Mouse (Mus musculus) T-cell, adult 2 months (primary cell): ENCODE results near the gene Pnmal1.
A peak's percentile ranks its signal among the peaks of the same experiment; 100 is the strongest.

ENCODE experiments used
- DNase-seq: peaks from one replicate; pipeline ENCODE4 v3.0.0; 2022; ENCODE audit warnings: low spot score

The Pnmal1 gene

DNA sequence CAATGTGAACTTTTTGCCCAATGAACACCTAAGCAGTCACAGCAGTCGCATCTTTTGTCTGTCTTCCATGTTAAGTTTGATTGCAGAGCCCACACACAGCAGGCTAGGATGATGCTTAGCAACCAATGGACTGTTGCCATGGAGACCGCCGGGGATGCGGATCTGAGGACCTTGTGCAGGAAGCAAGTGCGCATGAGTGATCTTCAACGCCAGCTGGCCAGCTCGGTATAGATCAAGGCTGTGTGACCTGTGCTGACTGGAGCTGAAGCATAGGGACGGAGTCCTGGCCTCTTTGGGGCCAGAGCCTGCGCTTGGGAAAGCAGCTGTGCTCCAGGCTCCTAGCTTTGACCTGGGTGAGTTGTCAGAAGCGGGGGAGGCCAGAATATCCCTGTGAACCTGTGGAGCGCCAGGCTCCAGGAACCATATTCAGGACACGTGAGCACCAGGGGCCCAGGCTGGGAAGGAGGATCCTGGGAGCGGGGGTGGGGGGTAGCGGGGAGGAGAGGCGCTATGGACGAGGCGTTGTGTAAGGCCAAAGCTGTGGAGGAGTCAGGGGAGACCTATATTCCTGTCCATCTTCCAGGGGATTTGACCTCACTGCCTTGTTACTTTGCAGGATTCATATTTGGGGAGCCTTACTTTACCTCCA, at the start of gene Pnmal1:
TSS of gene Pnmal1 (plus strand) at position 141 of the 649 bp plus-strand sequence.
- DNase-seq: no peak

DNA sequence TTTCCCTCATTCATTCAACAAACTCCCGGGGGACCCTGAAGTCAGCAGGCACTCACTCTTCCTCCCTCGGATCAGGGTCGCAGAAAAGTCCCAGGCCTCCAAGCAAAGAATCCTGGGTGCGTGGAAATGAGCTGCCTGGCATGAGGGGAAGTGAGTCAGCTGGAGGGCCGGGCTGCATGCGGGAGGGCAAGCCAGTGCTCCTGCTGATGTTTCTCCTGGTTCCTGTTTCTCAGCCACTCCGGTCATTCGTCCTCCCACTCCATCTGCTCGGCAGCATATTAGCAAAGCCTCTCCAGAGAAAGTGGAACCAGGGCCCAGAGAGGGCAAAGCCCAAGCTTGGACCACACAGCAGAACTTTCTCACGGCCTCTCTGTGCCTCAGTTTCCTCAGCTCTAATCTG, 49.6 kb upstream of the Pnmal1 start:
- DNase-seq: no peak

DNA sequence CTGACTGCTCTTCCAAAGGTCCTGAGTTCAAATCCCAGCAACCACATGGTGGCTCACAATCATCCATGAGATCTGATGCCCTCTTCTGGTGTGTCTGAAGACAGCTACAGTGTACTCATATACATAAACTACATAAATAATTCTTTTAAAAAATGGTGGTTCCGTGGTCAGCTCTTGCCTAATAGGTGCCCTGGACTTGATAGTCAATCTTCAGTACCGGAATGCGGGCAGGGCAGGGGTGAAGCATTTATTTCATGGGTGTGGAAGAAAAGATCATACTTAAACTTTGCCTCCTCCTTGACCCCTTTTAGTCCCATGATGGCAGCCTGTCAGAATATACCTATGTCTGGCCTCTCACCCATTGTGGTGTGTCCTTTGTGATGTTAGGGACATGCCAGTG, 47.6 kb upstream of the Pnmal1 start:
- DNase-seq: no peak

DNA sequence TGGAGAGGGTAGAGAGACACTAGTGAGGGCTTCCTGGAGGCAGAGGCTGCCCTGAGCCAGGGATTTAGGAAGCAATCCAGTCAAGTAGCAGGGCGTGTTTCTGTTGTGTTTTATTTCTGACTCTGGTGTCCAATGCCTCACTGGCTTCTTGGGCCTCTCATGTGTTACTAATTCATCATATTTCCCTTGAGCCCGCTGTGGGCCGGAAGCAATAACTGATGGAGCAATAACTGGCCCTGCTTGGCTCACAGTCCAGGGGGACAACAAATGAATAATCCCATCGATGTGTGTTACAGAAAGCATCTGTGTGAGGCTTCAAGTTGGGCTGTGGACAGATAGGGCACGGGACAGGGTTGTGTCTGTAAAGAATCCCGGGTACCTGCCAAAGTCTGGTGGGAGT, 47.1 kb upstream of the Pnmal1 start:
- DNase-seq: no peak

DNA sequence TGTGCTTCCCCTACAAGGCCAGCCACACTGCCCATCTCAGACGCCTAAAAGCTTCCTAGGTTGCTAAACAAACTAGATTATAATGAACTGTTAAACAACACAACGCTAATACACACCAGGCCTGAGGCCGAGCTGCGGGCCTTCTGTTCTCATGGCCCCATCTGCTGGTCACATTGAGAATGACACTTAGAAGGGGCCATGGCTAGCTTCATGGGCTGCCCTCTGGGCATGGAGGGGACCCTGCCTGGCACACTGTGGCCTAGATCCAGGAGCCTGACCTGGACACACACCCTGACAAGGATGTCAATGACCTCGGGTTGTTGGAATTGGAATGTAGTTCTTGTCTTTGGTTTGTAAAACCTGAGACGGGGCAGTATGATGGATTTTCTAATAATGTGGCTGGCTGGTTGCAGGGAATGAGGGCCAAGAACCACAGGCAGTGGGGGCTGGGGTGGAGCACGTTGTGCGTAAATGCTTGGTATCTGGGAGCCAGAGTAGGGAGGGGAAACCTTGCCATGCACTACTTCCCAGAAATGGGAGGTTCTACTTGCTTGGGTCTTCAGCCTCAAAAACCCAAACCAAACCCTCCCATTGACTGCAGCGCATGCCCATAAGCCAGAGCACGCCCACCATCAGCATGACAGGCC, 45.5 kb upstream of the Pnmal1 start:
- DNase-seq: peak; percentile 65

DNA sequence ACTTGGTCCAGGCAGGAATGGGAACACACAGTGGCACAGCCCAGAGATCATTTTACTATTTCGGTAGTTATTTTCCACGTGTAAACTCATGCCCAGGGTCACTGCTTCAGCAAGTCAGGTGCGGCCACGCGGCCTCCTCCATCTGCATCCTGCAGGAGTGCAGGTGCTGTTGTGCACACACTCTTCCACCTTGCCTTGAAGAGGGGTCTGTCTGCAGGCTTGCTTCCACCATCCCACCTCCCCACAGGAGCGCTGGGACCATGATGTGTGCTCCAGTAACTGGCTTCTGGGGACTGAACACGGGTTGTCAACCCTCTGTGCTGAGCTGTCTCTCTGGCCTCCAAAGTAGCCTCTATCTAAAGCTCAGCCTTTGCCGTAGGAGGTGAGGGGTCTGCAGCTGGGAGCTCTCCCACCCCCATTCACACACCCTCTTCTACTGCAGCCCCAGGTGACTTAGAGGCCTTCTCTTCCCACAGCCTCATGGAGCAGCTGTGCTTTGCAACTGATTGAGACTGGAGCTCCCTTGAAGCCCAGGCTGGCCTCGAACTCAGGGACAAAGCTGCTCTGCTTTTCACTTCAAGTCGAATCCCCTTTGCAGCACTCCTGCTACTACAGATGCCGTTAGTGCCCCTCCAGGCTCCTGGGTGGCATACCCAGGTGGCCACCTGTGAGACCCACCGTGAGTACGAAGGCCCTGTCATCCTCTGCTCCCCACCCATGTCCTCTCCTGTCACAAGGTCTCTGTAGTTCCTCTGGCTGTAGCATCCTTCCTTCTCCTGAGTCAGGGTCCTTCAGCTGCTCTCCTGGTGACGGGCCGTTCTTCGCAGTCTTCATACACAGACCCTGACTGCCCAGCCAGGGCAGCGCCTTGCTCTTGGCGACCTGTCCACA, 44.8 kb upstream of the Pnmal1 start:
- DNase-seq: no peak

DNA sequence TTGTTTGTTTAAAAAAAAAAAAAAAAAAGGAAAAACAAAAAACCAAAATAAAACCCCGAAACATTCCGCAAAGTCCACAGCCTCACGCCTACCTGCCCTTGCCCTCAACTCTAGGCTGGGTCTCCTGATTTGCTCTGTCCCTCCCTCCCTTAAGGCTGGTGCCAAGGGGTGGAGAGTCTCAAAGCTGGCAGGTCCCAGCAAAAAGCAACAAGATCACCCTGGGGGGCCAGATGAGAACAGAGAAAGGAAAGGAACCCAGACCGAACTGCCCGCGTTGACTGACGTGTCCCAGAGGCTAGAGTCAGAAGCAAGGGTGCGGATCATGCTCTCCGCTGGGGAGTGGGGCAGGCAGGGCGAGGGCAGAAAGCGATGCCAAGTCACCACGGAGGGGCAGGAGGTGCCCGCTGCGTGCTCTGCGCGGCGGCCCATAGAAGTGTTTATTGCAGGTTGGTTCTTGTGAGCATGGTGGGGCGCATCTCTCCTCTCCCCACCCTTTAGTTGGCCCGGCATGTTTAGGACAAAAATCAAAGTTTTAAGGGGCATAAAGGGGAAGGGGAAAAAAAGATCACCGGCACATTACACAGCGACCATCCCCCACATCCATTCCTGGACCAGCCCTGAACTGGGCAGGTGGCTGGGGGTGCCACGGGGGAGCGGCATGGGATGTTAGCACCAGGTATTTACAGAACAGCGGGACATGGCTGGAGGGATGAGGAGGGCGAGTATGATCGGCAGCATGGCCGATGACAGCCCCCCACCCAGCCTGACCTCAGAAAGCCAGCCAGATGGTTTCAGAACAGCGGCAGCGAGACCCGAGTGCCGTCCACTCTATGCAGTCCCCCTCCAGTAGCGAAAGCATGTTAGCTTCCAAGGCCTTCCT, 43.8 kb upstream of the Pnmal1 start:
- DNase-seq: no peak

DNA sequence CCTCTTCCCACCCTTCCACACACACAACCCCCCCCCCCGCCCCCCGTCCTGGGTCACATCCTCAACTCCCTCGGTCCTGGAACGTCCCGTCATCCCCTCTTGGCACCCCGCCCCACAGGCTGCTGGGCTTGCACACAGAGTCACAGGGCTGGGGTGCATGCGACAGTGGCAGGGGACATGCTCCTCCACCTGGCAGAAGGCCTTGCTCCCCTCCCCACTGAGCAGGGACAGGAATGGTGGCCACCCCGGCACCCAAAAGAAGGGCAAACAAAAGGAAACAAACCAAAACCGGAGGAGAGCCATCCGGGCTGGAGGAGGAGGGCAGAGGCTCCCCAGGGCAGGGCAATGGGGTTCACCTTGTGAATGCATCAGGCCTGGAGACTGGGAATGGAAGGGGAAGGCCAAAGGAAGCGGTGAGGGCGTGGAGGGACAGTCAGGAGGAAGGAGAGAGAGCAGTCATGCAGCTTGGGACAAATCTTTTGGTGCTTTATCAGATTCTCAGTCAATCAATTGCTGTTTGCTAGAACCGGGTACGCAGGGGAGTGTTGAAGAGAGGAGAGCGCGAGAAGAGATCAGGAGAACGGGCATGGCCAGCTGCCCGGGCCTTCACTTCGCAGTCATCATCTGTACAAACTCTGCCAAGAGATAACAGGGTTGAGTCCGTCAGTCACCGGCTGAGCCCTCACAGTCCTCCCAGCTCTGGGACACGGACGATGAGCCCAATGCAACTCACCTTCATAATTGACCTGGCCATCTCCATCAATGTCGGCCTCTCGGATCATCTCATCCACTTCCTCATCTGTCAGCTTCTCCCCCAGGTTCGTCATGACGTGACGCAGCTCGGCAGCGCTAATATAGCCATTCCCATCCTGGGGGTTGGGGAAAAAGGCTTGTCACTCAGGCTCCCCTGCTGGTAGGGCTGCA, 42.9 kb upstream of the Pnmal1 start:
- DNase-seq: no peak

DNA sequence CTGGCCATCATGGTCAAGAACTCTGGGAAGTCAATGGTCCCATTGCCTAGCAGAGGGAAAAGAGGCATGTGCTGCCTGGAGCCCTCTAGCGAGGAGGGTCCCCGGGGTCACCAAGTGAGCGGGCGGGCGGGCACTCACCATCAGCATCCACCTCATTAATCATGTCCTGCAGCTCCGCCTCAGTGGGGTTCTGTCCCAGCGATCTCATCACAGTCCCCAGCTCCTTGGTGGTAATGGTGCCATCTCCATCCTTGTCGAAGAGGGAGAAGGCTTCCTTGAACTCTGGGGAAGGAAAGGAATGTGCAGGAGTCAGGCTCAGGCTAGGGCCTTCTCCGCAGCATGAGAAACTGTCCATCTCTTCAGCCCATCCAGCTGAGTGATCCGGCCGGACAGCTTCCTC, 42.0 kb upstream of the Pnmal1 start:
- no peak for DNase-seq

DNA sequence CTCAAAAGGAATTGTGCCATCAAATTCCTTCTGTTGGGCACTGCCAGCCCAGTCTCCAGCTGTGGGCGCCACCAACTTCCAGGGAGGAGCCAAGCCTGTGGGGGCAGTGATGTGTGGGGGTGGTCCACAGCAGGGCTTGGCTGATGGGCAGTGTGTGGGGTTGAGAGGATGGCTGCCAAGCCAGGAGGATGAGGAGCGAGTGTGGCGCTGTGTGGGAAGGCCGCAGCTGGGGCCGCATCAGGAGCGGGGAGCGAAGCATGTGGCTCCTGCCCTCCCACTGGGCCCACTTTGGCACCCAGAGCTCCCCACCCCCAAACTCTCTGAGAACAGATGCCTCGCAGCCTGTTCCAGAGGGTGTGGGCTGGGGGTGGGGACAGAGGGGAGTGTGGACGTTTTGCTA, 41.5 kb upstream of the Pnmal1 start:
- DNase-seq: no peak

DNA sequence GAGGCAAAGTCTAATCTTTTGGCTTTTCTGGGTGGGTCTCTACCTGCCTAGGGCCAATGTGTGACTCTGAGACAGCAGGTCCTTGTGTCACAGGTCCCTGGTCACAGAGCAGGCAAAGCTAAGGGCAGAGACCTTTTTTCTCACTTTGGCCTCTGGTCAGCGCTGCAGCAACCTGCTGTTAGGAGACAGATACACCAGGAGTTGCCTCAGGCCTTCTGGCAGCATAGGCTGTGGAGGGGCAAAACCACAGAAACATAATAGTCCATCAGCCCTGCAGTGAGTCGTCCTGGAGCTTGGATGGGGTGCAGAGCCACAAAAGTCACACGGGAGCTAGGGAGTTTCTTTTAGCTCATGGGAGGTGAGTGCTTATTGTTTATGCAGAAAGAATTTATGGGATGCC, 40.8 kb upstream of the Pnmal1 start:
- DNase-seq: no peak

DNA sequence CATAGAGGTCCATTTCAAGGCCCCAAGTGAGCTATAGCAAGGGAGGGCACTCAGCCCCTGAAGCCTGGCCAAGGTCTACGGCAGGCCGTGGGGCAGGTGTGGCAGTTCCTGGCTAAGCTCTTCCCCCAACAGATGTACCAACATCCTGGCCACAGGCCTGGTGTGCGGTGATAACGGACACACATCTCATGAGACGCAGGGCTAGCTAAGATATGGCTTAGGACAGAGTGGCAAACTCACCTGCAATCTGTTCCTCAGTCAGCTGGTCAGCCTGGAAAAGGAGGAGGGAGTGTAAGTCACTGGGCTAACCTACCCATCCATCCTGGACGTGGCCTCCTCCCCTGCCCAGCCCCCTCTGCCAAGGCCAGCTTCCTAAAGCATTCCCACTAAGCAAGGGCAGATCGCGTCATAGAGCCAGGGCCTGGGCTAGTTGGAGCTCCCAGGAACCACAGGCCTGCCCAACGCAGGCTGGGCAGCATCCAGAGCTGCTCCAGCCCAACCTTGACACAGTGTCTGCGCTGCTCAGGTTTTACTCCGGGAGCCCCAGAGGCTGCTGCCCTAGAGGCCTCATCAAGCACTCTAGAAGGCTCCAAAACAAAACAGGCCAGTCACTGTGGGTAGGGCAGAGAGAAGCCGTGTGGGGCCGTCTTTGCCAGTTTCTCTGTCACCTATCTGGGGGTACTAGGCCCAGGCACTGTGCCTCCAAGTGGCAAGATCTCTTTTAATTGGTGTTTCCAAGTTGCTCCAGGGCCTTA, 39.9 kb upstream of the Pnmal1 start:
- DNase-seq: no peak

DNA sequence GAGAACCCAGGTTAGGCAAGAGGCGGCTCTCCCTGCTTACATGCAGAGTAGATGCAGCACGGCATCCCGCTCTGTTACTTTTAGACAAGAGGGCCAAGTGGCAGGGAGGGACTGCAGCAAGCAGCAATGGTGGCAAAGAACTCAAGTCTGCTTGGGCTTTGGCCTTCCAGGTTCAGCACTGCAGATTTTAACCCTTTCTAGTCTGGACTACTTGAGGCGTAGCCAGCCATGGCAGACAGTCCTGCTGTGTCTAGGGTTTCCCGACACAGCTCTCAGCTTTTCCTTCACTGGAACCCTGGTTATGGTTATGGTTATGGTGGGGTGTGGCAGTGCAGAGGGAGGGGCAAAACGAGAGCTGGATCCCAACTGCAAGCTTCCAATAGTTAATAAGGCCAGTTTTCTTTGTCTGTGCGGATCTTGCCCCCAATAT, 39.3 kb upstream of the Pnmal1 start:
- DNase-seq: no peak

DNA sequence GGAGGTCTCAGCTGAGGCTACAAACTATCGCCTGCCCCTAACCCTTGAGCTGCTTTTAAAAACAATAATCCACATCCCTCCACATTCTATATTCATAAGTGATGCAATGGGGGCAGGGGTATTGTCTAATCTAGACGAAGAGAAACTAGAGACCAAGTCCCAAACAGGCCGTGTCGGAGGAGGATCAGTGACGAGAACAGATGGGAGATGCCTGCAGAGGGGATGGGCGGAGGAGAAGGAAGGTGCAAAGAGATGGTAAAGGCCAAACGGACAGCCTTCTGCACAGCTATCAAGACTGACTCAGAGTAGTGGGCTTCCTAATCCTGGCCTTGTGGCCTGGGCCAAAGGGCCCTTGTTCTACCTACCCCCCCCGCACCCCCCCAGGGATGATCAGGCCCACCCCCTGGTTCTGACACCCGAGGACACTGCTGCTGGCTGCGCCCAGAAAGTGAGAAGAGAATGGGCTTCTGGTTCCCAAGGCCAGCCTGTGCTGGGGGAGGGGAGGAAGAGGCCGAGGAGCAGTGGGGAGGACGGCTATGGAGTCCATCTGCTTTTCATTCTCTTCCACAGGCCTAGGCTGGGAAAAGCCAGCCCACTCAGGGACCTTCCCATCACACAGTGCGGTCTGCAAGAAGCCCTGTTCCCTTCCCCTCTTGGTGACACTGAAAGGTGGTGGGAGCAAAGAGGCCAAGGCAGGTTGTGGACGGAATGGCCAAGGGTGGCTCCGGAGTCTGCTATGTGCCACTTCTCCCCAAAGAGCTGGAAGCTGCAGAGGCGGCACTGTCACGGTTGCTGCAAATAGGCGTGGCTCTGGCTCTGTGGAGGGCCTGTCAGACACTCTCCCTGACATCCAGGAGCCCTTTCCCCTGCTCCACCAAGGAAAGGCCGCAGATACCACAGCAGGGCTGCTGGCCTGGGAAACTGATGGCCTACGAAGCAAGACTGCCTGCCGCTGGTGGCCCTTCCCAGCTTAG, 38.4 kb upstream of the Pnmal1 start:
- DNase-seq: no peak

DNA sequence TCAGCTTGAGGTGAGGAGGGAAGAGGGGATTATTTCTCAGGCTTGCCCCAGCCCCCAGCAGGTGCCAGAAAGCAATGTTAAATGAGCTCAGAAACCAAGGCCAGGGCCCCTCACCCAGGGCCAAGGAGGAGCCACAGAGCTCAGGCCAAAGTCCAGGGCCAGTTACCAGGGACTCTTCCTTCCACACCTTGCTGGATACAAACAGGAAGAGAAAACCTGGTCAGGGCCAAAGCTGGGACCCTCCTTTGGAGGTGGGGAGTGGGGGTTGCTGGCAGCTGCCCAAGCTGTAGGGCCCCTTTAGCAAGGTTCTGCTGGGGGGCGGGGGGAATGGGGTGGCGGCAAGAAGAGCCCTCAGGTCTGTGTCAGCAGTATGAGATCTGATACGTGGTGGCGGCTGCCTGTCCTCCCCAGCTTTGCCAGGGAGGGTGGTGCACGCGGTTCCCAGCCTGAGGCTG, 37.6 kb upstream of the Pnmal1 start:
- DNase-seq: no peak

DNA sequence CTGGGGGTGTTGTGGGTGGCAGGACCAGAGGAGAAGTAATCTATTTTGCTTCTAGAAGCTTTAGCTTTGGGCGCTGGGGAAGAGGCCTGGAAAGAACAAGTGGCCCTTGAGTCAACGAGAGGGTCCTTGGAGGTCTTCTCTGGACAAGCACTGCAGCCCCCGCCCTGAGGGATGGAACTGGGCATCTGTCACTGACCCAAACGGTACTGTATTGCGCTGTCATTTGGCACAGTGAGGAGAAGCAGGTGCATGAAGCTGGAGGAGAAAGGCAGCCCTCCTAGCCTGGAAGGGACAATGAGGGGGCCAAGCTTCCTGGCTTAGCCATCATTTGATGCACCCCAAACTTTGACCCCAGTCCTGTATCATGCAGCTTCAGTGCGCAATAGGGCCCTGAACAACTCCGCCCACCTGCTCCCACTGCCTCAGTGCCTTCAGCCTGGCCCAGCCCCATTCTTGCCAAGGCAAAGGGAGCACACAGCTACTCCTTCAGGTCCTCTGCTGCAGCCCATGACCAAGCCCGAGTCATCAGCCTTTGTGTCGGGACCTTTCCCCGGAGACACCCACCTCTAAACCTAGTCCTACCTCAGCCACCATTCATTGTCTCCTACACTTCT, 37.0 kb upstream of the Pnmal1 start:
- no peak for DNase-seq

DNA sequence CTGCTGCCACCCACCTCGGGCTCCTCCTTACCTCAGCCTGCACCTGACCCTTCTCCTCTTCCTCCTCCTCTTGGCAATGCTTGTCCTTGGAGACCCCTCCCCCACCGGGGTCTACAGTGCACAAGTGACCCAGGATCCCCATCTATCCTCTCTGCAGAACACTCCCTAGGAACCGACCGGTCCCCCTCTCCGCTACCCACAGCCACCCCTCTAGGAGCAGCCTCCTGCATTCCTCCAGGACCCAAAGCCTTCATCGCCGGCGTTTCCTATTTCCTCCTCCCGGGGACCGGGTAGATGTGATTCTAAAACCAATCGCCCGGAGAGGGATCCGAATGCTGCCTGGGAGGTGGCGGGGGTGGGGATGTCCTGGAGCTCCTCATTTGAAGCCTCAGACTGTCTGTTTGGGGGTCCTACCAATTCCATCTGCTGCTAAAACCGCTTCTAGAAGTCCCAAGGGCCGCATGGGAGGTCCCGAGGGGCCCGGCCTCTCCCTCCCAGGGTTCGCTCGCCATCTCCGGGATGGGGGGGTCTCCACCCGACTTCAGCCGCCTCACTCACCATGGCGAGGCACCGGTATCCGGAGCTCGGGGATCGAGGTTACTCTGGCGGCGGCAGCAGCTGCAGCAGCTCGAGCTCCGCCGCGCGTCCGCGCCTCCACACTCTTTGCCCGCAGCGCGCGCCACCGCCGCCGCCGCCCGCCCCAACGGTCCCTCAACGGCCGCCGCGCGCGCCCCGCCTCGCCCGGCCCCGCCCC, 36.0 kb upstream of the Pnmal1 start:
- no peak for DNase-seq
